Comparison of ENCODE assay signal across 16 mouse cellular contexts in the genomic region with DNA sequence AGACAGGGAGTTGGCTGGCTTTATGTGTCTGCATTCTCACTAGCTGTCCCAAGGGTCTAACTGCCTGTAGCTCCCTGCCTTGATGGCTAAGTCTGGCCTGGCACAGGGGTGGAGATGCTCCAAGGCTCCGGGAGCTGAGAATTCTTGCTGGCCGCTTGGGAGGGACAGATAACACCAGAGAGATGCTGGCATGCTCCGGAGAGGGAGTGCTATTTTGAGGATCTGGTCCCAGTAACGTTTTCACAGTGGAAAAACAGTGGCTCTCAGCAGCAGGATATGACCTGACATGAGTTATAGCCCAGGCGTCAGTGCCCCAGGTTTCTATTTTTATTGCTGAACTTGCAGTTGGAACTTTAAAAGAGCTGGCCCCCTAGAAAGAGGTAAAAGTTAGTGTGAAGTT. TPM values are rescaled to one million over a fixed set of nuclear protein-coding genes. Genes with fewer than 3 reads are reported as not detected.
A peak's percentile ranks its signal among the peaks of the same experiment; 100 is the strongest.
DNase-seq lines count a peak whose midpoint lies in the region; ATAC-seq and TF ChIP-seq lines count a peak whose summit lies in the region.
"Had no signal": no experiment of that assay in that cellular context is flagged by ENCODE, and none has a peak within 500 bp of the region (broad histone marks: within the 10 kb centered on the region; RNA-seq: fewer than 3 reads in every experiment).

No protein-coding gene starts in this region.

- WGBS in heart, embryonic 12.5 days = 16% methylated on average over 5 of the region's 5 CpGs

- no peak for ATAC-seq in heart, embryonic 12.5 days (ENCODE audit: insufficient number of reproducible peaks, low FRiP score)
- peak; percentile 93 to 95 for ATAC-seq in hematopoietic stem cell, adult 5-6 weeks (replicated peaks in 1 of 2; ENCODE audit: insufficient read depth in 1 of 2, low FRiP score in 2 of 2, low TSS enrichment in 1 of 2, low read depth in 1 of 2, poor library complexity in 2 of 2, severe bottlenecking in 2 of 2)
- ATAC-seq: activated CD4-positive, CD25-positive, alpha-beta regulatory T cell, adult 4 months; liver, postnatal 0 days had no signal

- peak overlapping the region; percentile 85 for H3K27ac ChIP-seq in gastrocnemius, adult 2 months
- H3K27ac ChIP-seq in heart, embryonic 12.5 days (ENCODE audit: poor library complexity, severe bottlenecking) = peak overlapping the region; percentile 80
- H3K27ac ChIP-seq: hindbrain, embryonic 12.5 days; limb, embryonic 13.5 days had no signal

- peaks cover 4% of the 10 kb centered on the region for H3K4me1 ChIP-seq in heart, embryonic 12.5 days (replicated peaks)
- H3K4me1 ChIP-seq: hindbrain, embryonic 12.5 days had no signal

- 0 out of 2 replicates have a peak overlapping the region, but pooled peaks have one; percentile 8 for H3K4me2 ChIP-seq in heart, embryonic 12.5 days
- H3K4me2 ChIP-seq: hindbrain, embryonic 12.5 days; limb, embryonic 13.5 days had no signal

- DNase-seq in gastrocnemius, adult 2 months = peak; percentile 80
- DNase-seq in gastrocnemius, postnatal 10 days = peak; percentile 24
- no peak for DNase-seq in embryo, embryonic 10.5 days (ENCODE audit: low spot score)
- no peak for DNase-seq in spleen, postnatal 36 days (ENCODE audit: low spot score in 2 of 2)
- no peak for DNase-seq in MN1 (ENCODE audit: low spot score)
- no peak for DNase-seq in lung, postnatal 14 days
- DNase-seq: cerebellum, adult 11-12 months; liver, postnatal 0 days; lung, postnatal 4 days; midbrain, embryonic 14.5 days had no signal

- H3K27me3 ChIP-seq in heart, embryonic 12.5 days (replicated peaks) = no peaks in the 10 kb centered on the region
- H3K27me3 ChIP-seq: hindbrain, embryonic 12.5 days; limb, embryonic 13.5 days had no signal

- intact Hi-C loops in gastrocnemius, adult 2 months (cut with DNase I) = no loop called here

- H3K4me3 ChIP-seq in gastrocnemius, adult 2 months = peak overlapping the region; percentile 21; the same call in 1 of the 2 replicates
- no peak overlapping the region for H3K4me3 ChIP-seq in heart, embryonic 12.5 days
- H3K4me3 ChIP-seq: erythroblast, embryonic 14.5 days; hindbrain, embryonic 12.5 days; limb, embryonic 13.5 days had no signal

- TF ChIP-seq CTCF in gastrocnemius, adult 2 months (IDR thresholded peaks at IDR 0.05) = no peak

- no peak overlapping the region for H3K9ac ChIP-seq in heart, embryonic 12.5 days
- H3K9ac ChIP-seq: hindbrain, embryonic 12.5 days; limb, embryonic 13.5 days; liver, postnatal 0 days had no signal

- 0 out of 2 replicates have a peak, but pooled peaks cover 3% of the 10 kb centered on the region for H3K9me3 ChIP-seq in heart, embryonic 12.5 days (replicated peaks)

- H3K36me3 ChIP-seq in heart, embryonic 12.5 days = no peaks in the 10 kb centered on the region
- H3K36me3 ChIP-seq: hindbrain, embryonic 12.5 days; limb, embryonic 13.5 days had no signal

RNA-seq across cellular contexts. Expression of gene Spic, which starts 39.4 kb away (rescaled TPM):
- total RNA-seq in gastrocnemius, adult 2 months (2021) = not detected
- total RNA-seq in gastrocnemius, postnatal 10 days (2021) = under 1 TPM in 1 of 2 experiments, not detected in 1; 0.27 TPM
- polyA plus RNA-seq in heart, embryonic 12.5 days (2016; fragmentation: Nextera tagmentation; extraction: Ambion mirVana) = 0.10 and 0.28 TPM in 2 replicates
- total RNA-seq in hematopoietic stem cell, adult 5-6 weeks (2017) = 2.8 and 3.6 TPM in 2 replicates
- polyA plus RNA-seq: hindbrain, embryonic 12.5 days; limb, embryonic 13.5 days; midbrain, embryonic 14.5 days had no signal

RNA-seq across cellular contexts. Expression of gene Mybpc1, which starts 40.5 kb away (rescaled TPM):
- 1,000 to 10,000 TPM in 1 of 2 experiments, 100 to 1,000 TPM in 1; 749 to 2,272 TPM for total RNA-seq in gastrocnemius, adult 2 months (2021)
- total RNA-seq in gastrocnemius, postnatal 10 days (2021) = 1,000 to 10,000 TPM; 1,127 to 1,330 TPM
- 7.2 and 7.3 TPM in 2 replicates for polyA plus RNA-seq in heart, embryonic 12.5 days (2016; fragmentation: Nextera tagmentation; extraction: Ambion mirVana)
- not detected in 2 replicates for total RNA-seq in hematopoietic stem cell, adult 5-6 weeks (2017)
- polyA plus RNA-seq: activated CD4-positive, CD25-positive, alpha-beta regulatory T cell, adult 4 months; erythroblast, embryonic 14.5 days had no signal

Comparison
In these comparisons a context has a peak if more than half of its experiments do, and no peak if none do; other contexts are left out.
1. DNase-seq: peak in gastrocnemius, adult 2 months (single experiment) and gastrocnemius, postnatal 10 days (single experiment); none in embryo, embryonic 10.5 days (single experiment), spleen, postnatal 36 days (0 of 2), MN1 (single experiment) and lung, postnatal 14 days (single experiment).
2. RNA of gene Mybpc1, which starts 40.5 kb away (total RNA-seq): 749 to 2,272 TPM in gastrocnemius, adult 2 months and 1,127 to 1,330 TPM in gastrocnemius, postnatal 10 days; not detected in hematopoietic stem cell, adult 5-6 weeks; every median in the first group is over 100 times any median in the second.